Mouse (Mus musculus) ES-CJ7 (cell line): ENCODE results near the gene St13.

ENCODE experiments used
- DNase-seq: peaks from one replicate; pipeline ENCODE4 v3.0.0; 2011; ENCODE audit warnings: low read depth, low spot score

The St13 gene

GRCm38 (mm10) chr15:81320137-81320536 is 79.7 kb downstream of the St13 start:
- no peak for DNase-seq

GRCm38 (mm10) chr15:81319462-81319861 is 80.4 kb downstream of the St13 start:
- DNase-seq, result no peak

DNA sequence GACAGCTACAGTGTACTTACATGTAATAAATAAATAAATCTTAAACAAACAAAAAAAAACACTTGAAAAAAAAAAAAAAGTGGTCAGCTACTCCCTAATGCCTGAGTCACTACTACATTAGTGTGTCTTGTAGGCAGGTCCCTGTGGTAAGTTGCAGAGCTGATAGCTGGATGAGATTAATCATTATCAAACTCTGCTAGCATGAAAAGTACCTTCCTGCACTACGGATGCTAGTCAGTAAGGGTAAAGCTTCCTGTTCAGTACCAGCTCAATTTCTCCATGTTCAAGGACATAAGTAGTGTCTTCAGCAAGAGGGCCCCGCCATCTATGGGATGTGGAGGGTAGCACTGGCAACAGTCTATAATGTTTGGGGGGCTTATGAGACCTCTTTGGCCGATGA is 85.9 kb downstream of the St13 start:
- DNase-seq, result no peak
